Mouse (Mus musculus) liver, embryonic 12.5 days (tissue): ENCODE measurements around the gene Slc6a19. TPM values are rescaled to one million over a fixed set of nuclear protein-coding genes. Genes with fewer than 3 reads are reported as not detected.

ENCODE experiments used
- ATAC-seq: fragments of 200-750 bp; cut with Nextera tagmentation; 2 replicates; pipeline ENCODE4 v1.8.0; 2017; ENCODE audit warnings: moderate number of reproducible peaks, mild to moderate bottlenecking, moderate library complexity
- H3K27ac ChIP-seq: fragments of 300-500 bp; sonication (generic); 2 replicates; pipeline ENCODE4 v1.5.1; 2016; ENCODE audit warnings: mild to moderate bottlenecking
- H3K27me3 ChIP-seq: fragments of 300-500 bp; sonication (generic); replicated peaks from 2 replicates; pipeline ENCODE4 v1.6.1; 2016; ENCODE audit warnings: mild to moderate bottlenecking, moderate library complexity
- H3K36me3 ChIP-seq: fragments of 300-500 bp; sonication (generic); 2 replicates; pipeline ENCODE4 v1.6.1; 2016; ENCODE audit warnings: mild to moderate bottlenecking, moderate library complexity
- H3K4me1 ChIP-seq: fragments of 300-500 bp; sonication (generic); 2 replicates; pipeline ENCODE4 v1.6.1; 2016
- H3K4me2 ChIP-seq: fragments of 300-500 bp; sonication (generic); 2 replicates; pipeline ENCODE4 v1.6.1; 2016; ENCODE audit warnings: mild to moderate bottlenecking, moderate library complexity
- H3K4me3 ChIP-seq: fragments of 300-500 bp; sonication (generic); 2 replicates; pipeline ENCODE4 v1.5.1; 2016; ENCODE audit warnings: mild to moderate bottlenecking, moderate library complexity
- H3K9ac ChIP-seq: fragments of 300-500 bp; sonication (generic); 2 replicates; pipeline ENCODE4 v1.6.1; 2016; ENCODE audit warnings: mild to moderate bottlenecking, moderate library complexity
- H3K9me3 ChIP-seq: fragments of 300-500 bp; sonication (generic); replicated peaks from 2 replicates; pipeline ENCODE4 v1.6.1; 2016; ENCODE audit warnings: mild to moderate bottlenecking, moderate library complexity
- WGBS: fragments of 180-500 bp; shearing (Covaris S2); methylation state at CpG from one replicate; pipeline ENCODE4 v1.1.7; 2016; ENCODE audit not compliant: insufficient replicate concordance; 5-methylcytosine and 5-hydroxymethylcytosine counted together
- polyA plus RNA-seq: library from polyadenylated mRNA; unstranded; fragments of >200 nt; fragmentation: Nextera tagmentation; extraction: Ambion mirVana; gene quantifications from 2 replicates; pipeline ENCODE4 v1.2.1, GENCODE M21; 2016

The Slc6a19 gene
- polyA plus RNA-seq, 1 experiment from 2014 or later: 0.45 TPM

GRCm38 (mm10) chr13:73654976-73655375, 49.7 kb downstream of the Slc6a19 start:
- Histone ChIP-seq H3K27me3 (0 out of 2 replicates have a peak, but pooled peaks cover 12% of the 10 kb centered on the region), H3K4me1 (no peaks in the 10 kb centered on the region), H3K9me3 (no peaks in the 10 kb centered on the region), H3K4me2 (no peak overlapping the region), H3K9ac (no peak overlapping the region), H3K36me3 (no peaks in the 10 kb centered on the region), H3K27ac (no peak overlapping the region), H3K4me3 (no peak overlapping the region)
- WGBS: 51% methylated on average over 3 of the region's 3 CpGs
- ATAC-seq: no peak

DNA sequence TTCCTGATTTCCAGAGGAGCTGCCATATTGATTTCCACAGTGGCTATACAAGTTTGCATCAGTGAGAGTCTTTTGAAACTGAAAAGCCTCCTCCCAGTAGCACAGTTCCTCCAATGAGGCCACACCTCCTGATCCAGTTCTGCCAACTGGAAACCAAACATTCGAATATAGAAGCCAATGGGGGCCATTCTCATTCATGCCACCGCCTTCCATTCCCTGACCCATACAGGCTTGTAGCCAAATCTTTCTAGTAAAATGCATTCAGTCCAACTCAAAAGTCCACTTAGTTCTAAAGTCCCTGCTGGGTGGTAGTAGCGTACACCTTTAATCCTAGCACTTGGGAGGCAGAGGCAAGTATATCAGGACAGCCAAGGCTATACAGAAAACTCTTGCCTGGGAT, 51.4 kb downstream of the Slc6a19 start:
- no peak overlapping the region for H3K4me3 ChIP-seq
- WGBS: 62% methylated on average over 3 of the region's 3 CpGs
- H3K4me2 ChIP-seq: no peak overlapping the region
- no peaks in the 10 kb centered on the region for H3K9me3 ChIP-seq
- H3K36me3 ChIP-seq: peaks cover 5% of the 10 kb centered on the region; the same call in 1 of the 2 replicates
- 0 out of 2 replicates have a peak, but pooled peaks cover 3% of the 10 kb centered on the region for H3K27me3 ChIP-seq
- H3K9ac ChIP-seq: no peak overlapping the region
- H3K4me1 ChIP-seq: no peaks in the 10 kb centered on the region
- ATAC-seq: no peak
- no peak overlapping the region for H3K27ac ChIP-seq

DNA sequence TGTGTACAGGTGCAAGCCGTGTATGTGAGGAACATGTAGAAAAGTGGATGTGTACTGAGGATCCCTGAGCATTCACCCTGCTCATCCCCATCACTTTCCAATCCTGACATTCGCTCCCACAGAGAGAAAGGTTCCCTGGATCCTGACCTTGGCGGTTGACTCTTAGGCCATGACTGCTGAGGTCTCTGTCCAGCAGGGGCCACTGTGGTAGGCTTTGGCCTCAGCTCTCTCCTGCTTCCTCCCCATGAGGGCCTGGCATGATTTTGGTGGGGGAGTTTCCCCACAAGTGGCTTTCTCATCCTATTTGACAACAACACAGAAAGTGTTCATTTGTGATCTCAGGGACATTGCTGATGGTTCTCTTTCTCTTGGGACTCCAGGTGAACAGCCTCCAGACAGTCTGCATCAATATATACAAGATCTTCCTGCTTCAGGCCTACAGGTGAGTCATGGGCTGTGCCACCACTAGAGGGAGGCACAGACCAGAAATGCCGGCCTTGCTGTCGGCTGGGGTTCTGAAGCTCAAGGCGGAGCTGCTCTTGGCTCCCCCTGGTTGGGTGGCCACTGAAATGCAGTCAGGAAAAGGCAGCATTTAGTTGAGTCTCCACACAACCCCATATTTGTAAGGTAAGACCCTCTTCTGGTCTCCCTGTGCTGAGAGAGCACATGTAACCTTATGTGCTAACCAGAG, 58.1 kb downstream of the Slc6a19 start:
- peaks cover 11% of the 10 kb centered on the region; the same call in 1 of the 2 replicates for H3K36me3 ChIP-seq
- WGBS: 38% methylated on average over 6 of the region's 6 CpGs
- no peak overlapping the region for H3K4me3 ChIP-seq
- no peak overlapping the region for H3K27ac ChIP-seq
- no peaks in the 10 kb centered on the region for H3K27me3 ChIP-seq
- H3K9me3 ChIP-seq: no peaks in the 10 kb centered on the region
- no peak overlapping the region for H3K4me2 ChIP-seq
- H3K4me1 ChIP-seq: no peaks in the 10 kb centered on the region
- no peak overlapping the region for H3K9ac ChIP-seq
- ATAC-seq: no peak

DNA sequence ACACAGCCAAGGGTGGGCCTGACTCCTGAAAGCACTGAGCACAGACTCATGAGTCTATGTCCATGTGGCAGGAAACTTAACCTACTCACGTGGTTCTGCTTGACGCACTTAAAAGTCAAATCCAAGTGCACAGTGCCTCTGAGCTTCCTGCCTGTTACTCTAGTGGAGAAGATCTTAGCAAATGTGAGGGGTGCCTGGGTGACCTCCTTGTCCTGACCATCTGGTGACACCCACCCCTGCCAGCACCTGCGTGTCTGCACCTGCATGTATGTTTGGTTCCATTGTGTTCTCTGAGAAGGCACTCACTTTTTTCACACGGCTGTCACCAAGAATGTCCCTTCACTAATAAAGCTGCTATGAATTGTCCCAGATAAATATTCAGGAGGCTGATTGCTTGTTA, 63.4 kb downstream of the Slc6a19 start:
- no peak overlapping the region for H3K9ac ChIP-seq
- H3K27ac ChIP-seq: no peak overlapping the region
- WGBS: 70% methylated on average over 4 of the region's 4 CpGs
- H3K4me3 ChIP-seq: no peak overlapping the region
- no peaks in the 10 kb centered on the region for H3K27me3 ChIP-seq
- H3K4me1 ChIP-seq: no peaks in the 10 kb centered on the region
- no peak for ATAC-seq
- H3K9me3 ChIP-seq: no peaks in the 10 kb centered on the region
- H3K4me2 ChIP-seq: no peak overlapping the region
- no peaks in the 10 kb centered on the region for H3K36me3 ChIP-seq

DNA sequence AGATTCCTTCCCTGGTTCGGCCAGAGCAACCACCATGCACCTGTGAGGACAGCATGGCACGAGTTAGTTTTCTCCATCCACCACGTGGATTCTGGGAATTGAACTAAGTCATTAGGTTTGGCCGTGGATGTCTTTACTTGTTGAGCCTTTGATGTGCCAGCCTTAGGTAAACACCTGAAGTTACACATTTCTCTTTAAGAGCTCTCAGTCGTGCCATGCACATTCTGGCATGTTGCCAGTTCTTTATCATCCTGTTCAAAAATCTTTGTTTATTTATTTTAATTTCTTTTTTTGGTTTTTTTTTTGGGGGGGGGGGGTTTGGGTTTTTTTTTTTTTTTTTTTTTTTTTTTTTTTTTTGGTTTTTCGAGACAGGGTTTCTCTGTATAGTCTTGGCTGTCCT, 66.8 kb downstream of the Slc6a19 start:
- 70% methylated on average over 5 of the region's 6 CpGs for WGBS
- no peak overlapping the region for H3K9ac ChIP-seq
- no peak overlapping the region for H3K4me3 ChIP-seq
- H3K4me2 ChIP-seq: no peak overlapping the region
- no peak for ATAC-seq
- no peaks in the 10 kb centered on the region for H3K9me3 ChIP-seq
- no peak overlapping the region for H3K27ac ChIP-seq
- H3K4me1 ChIP-seq: no peaks in the 10 kb centered on the region
- H3K27me3 ChIP-seq: no peaks in the 10 kb centered on the region
- H3K36me3 ChIP-seq: no peaks in the 10 kb centered on the region

- Histone ChIP-seq H3K36me3 (no peaks in the 10 kb centered on the region), H3K9me3 (no peaks in the 10 kb centered on the region), H3K4me1 (peaks cover 20% of the 10 kb centered on the region), H3K4me3 (no peak overlapping the region), H3K27me3 (peaks cover 15% of the 10 kb centered on the region; the same call in 1 of the 2 replicates), H3K27ac (no peak overlapping the region), H3K9ac (no peak overlapping the region), H3K4me2 (no peak overlapping the region)
- 86% methylated on average over 3 of the region's 3 CpGs for WGBS
- no peak for ATAC-seq
These were observed 72.8 kb downstream of the Slc6a19 start for GRCm38 (mm10) chr13:73631837-73632236.

Other genes starting within 250 kb of the Slc6a19 start
- gene Lpcat1, start 237.7 kb downstream of the Slc6a19 start, polyA plus RNA-seq: 108 and 113 TPM in 2 replicates
- gene Slc6a3, start 168.1 kb downstream of the Slc6a19 start, polyA plus RNA-seq: 0.97 and 1.3 TPM in 2 replicates
- 116 and 124 TPM in 2 replicates for gene Clptm1l, start 100.9 kb downstream of the Slc6a19 start, polyA plus RNA-seq
- 1.3 and 1.4 TPM in 2 replicates for gene Tert, start 78.0 kb downstream of the Slc6a19 start, polyA plus RNA-seq
- not detected in 2 replicates for gene Slc6a18, start 26.8 kb downstream of the Slc6a19 start, polyA plus RNA-seq
- 10.8 and 11.1 TPM in 2 replicates for gene Slc12a7, start 28.2 kb upstream of the Slc6a19 start, polyA plus RNA-seq
- 0.21 and 0.42 TPM in 2 replicates for gene Nkd2, start 142.8 kb upstream of the Slc6a19 start, polyA plus RNA-seq
- gene Trip13, start 232.9 kb upstream of the Slc6a19 start, polyA plus RNA-seq: 37.6 and 38.6 TPM in 2 replicates
- gene Brd9, start 232.9 kb upstream of the Slc6a19 start, polyA plus RNA-seq: 19.9 and 20.2 TPM in 2 replicates